Mouse (Mus musculus): Measurements from ENCODE around the gene Fam184a. TPM values are rescaled to one million over a fixed set of nuclear protein-coding genes. Genes with fewer than 3 reads are reported as not detected.
"Not testable (repeated sequence)": the region's sequence is repeated elsewhere in the genome, so short reads cannot be mapped to it uniquely, and the experiment has no call there.

Fam184a gene
- polyA plus RNA-seq, 1 experiment from 2014 or later = 5.0 TPM

DNA sequence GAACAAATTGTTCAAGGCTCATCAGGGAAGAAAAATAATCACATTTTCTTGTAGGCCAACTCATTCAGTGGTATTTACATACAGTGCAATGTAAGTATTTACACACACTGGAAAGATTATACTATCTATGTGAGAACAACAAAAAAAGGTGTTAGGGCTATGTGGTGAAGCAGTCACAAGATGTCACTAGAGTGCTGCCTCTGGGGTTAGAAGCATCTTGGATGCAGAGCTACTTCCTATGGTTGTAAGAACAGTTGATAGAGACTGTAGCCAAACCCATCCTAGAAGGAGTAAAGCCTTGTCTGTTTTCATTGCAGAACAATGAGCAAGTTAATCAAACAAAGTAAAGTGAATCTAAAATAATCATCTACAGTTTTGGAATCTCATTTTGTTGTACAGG, 109.4 kb downstream of the Fam184a start:
- Histone ChIP-seq H3K27ac (no peak overlapping the region), H3K9me3 (replicated peaks; ENCODE audit: low read length) (no peaks in the 10 kb centered on the region), H3K27me3 (ENCODE audit: insufficient read depth, low read length) (no peaks in the 10 kb centered on the region), H3K4me3 (replicated peaks; ENCODE audit: low read depth, low read length) (no peak overlapping the region), H3K4me2 (ENCODE audit: low read length) (no peak overlapping the region), H3K36me3 (ENCODE audit: insufficient read depth, low read length) (no peaks in the 10 kb centered on the region), H3K4me1 (replicated peaks; ENCODE audit: insufficient read depth, low read length) (no peaks in the 10 kb centered on the region), H3K9ac (ENCODE audit: low read depth, low read length) (no peak overlapping the region)
- ATAC-seq (replicated peaks; ENCODE audit: low FRiP score, low read depth) = no peak
- TF ChIP-seq CTCF (IDR thresholded peaks at IDR 0.05; ENCODE audit: low read depth) = peak; percentile 94
- DNase-seq (ENCODE audit: low spot score) = peak; percentile 86

GRCm38 (mm10) chr10:53635246-53635971, 115.5 kb downstream of the Fam184a start:
- no peaks in the 10 kb centered on the region for H3K4me1 ChIP-seq (replicated peaks; ENCODE audit: insufficient read depth, low read length)
- WGBS = 68% methylated on average over 13 of the region's 13 CpGs
- no peak overlapping the region for H3K4me3 ChIP-seq (replicated peaks; ENCODE audit: low read depth, low read length)
- H3K9me3 ChIP-seq (replicated peaks; ENCODE audit: low read length) = no peaks in the 10 kb centered on the region
- DNase-seq (ENCODE audit: low spot score) (no peak), ATAC-seq (replicated peaks; ENCODE audit: low FRiP score, low read depth) (no peak)
- H3K27ac ChIP-seq = no peak overlapping the region
- no peaks in the 10 kb centered on the region for H3K36me3 ChIP-seq (ENCODE audit: insufficient read depth, low read length)
- H3K27me3 ChIP-seq (ENCODE audit: insufficient read depth, low read length) = no peaks in the 10 kb centered on the region
- no peak overlapping the region for H3K9ac ChIP-seq (ENCODE audit: low read depth, low read length)
- no peak overlapping the region for H3K4me2 ChIP-seq (ENCODE audit: low read length)
- no peak for TF ChIP-seq CTCF (IDR thresholded peaks at IDR 0.05; ENCODE audit: low read depth)

- Histone ChIP-seq H3K4me3 (replicated peaks; ENCODE audit: low read depth, low read length) (no peak overlapping the region), H3K4me2 (ENCODE audit: low read length) (no peak overlapping the region), H3K4me1 (replicated peaks; ENCODE audit: insufficient read depth, low read length) (no peaks in the 10 kb centered on the region), H3K36me3 (ENCODE audit: insufficient read depth, low read length) (no peaks in the 10 kb centered on the region), H3K9me3 (replicated peaks; ENCODE audit: low read length) (no peaks in the 10 kb centered on the region), H3K9ac (ENCODE audit: low read depth, low read length) (no peak overlapping the region), H3K27ac (no peak overlapping the region), H3K27me3 (ENCODE audit: insufficient read depth, low read length) (no peaks in the 10 kb centered on the region)
- 72% methylated on average over 10 of the region's 10 CpGs for whole genome bisulfite sequencing
- no peak for TF ChIP-seq CTCF (IDR thresholded peaks at IDR 0.05; ENCODE audit: low read depth)
- DNase-seq (ENCODE audit: low spot score) = no peak
- no peak for ATAC-seq (replicated peaks; ENCODE audit: low FRiP score, low read depth)
Measured at GRCm38 (mm10) chr10:53634160-53634559, 116.8 kb downstream of the Fam184a start.

DNA sequence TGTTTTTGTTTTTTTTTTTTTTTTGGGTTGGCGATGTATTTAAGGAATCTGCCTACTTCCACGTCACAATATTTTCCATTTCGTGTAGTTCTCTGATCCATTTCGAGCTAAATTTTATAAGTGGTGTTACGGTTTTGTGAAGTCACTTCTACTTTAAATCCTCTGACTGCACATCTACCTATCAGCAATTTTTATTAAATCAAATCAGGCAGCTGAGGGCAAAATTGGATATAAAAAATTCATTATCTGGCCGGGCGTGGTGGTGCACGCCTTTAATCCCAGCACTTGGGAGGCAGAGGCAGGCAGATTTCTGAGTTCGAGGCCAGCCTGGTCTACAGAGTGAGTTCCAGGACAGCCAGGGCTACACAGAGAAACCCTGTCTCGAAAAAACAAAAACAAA, 120.6 kb downstream of the Fam184a start, which contains the start of gene Mcm9:
TSS of gene Mcm9 (minus strand) at position 101 of the 400 bp plus-strand sequence.
- not testable (repeated sequence) for ATAC-seq (replicated peaks; ENCODE audit: low FRiP score, low read depth); DNase-seq (ENCODE audit: low spot score); H3K9me3 ChIP-seq (replicated peaks; ENCODE audit: low read length); H3K36me3 ChIP-seq (ENCODE audit: insufficient read depth, low read length); H3K4me1 ChIP-seq (replicated peaks; ENCODE audit: insufficient read depth, low read length); H3K27me3 ChIP-seq (ENCODE audit: insufficient read depth, low read length)
- H3K27ac ChIP-seq = peak within 1 kb of the TSS; percentile 97
- 57% methylated on average over 10 of the region's 10 CpGs for WGBS
- peak within 1 kb of the TSS; percentile 64 for H3K4me2 ChIP-seq (ENCODE audit: low read length)
- peak within 1 kb of the TSS; percentile 82 for H3K4me3 ChIP-seq (replicated peaks; ENCODE audit: low read depth, low read length)
- peak within 1 kb of the TSS; percentile 88 for H3K9ac ChIP-seq (ENCODE audit: low read depth, low read length)

DNA sequence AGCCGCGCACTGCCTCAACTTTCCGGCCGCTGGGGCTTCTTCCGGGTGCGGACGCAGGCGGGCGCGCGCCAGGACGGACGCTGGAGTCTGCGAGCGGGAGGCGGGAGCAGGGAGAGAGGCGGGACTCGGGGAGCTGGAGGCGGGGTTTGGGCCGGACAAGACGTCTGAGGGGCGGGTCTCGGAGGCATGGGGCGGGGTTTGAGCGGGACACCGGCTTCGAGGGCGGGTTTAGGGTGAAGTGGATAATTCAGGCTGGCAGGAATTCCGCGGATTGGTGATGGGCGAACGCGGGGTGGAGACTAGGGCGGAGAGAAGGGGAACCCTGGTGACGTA, 121.0 kb downstream of the Fam184a start:
- H3K27me3 ChIP-seq (ENCODE audit: insufficient read depth, low read length) = no peaks in the 10 kb centered on the region
- peak overlapping the region; percentile 97 for H3K27ac ChIP-seq
- peak overlapping the region; percentile 64 for H3K4me2 ChIP-seq (ENCODE audit: low read length)
- H3K4me1 ChIP-seq (replicated peaks; ENCODE audit: insufficient read depth, low read length) = no peaks in the 10 kb centered on the region
- H3K4me3 ChIP-seq (replicated peaks; ENCODE audit: low read depth, low read length) = peak overlapping the region; percentile 82
- 1% methylated on average over 35 of the region's 35 CpGs for WGBS
- TF ChIP-seq CTCF (IDR thresholded peaks at IDR 0.05; ENCODE audit: low read depth) = no peak
- H3K9me3 ChIP-seq (replicated peaks; ENCODE audit: low read length) = no peaks in the 10 kb centered on the region
- peak overlapping the region; percentile 88 for H3K9ac ChIP-seq (ENCODE audit: low read depth, low read length)
- H3K36me3 ChIP-seq (ENCODE audit: insufficient read depth, low read length) = no peaks in the 10 kb centered on the region
- ATAC-seq (replicated peaks; ENCODE audit: low FRiP score, low read depth) (peak; percentile 97), DNase-seq (ENCODE audit: low spot score) (peak; percentile 98)

DNA sequence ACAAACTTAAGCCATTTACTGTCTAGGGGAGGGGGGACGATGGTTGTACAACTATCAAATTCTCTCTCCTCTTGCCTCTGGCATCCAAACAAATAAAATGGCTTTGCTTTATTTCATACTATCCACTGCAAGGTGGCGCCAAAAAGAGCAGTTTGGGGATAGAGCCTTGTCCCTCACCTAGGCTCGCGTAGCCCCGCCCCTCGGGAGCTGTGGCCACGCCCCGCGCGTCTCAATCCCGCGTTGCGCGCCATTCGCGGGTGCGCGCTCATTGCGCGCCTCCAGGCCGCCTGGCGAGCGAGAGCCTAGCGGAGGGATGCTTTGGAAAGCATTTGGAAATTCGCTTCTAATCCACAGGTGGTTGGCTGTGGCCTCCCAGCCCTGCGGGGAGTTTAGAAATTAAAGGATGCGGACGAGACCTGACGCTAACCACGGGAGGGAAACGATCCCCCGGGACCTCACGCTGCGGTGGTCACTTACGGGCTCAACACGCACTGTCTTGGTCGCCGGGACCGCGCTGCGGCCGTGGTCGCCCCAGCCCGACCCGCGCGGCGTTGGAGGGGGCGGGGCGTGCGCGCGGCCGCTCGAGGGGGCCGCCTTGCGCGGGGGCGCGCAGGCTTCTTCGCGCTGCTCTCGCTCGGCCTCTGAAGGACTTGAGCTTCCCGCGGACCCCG, 121.5 kb downstream of the Fam184a start:
- under 1% methylated on average over 67 of the region's 67 CpGs for WGBS

More for the DNA sequence above, 121.5 kb downstream of the Fam184a start:
- Histone ChIP-seq H3K36me3 (ENCODE audit: insufficient read depth, low read length) (no peaks in the 10 kb centered on the region), H3K9ac (ENCODE audit: low read depth, low read length) (peak overlapping the region; percentile 88), H3K4me2 (ENCODE audit: low read length) (peak overlapping the region; percentile 64), H3K27me3 (ENCODE audit: insufficient read depth, low read length) (no peaks in the 10 kb centered on the region), H3K27ac (peak overlapping the region; percentile 97), H3K9me3 (replicated peaks; ENCODE audit: low read length) (no peaks in the 10 kb centered on the region), H3K4me3 (replicated peaks; ENCODE audit: low read depth, low read length) (peak overlapping the region; percentile 82), H3K4me1 (replicated peaks; ENCODE audit: insufficient read depth, low read length) (no peaks in the 10 kb centered on the region)
- peak; percentile 81 for ATAC-seq (replicated peaks; ENCODE audit: low FRiP score, low read depth)
- TF ChIP-seq CTCF (IDR thresholded peaks at IDR 0.05; ENCODE audit: low read depth) = peak; percentile 65
- DNase-seq (ENCODE audit: low spot score) = peak; percentile 92
